Mouse (Mus musculus): Measurements from ENCODE around the gene Prl2c2.
A peak's percentile ranks its signal among the peaks of the same experiment; 100 is the strongest.
"Not testable (repeated sequence)": the region's sequence is repeated elsewhere in the genome, so short reads cannot be mapped to it uniquely, and the experiment has no call there.

Prl2c2 gene

GRCm38 (mm10) chr13:13005283-13005682 lies at the start of gene Prl2c2:
Gene Prl2c2 (minus strand): TSS chr13:13005383.
- not testable (repeated sequence) for DNase-seq (ENCODE audit: low read depth)

- peak; percentile 41 for DNase-seq (ENCODE audit: low read depth)
These were observed 20.7 kb upstream of the Prl2c2 start for GRCm38 (mm10) chr13:13025872-13026271.

GRCm38 (mm10) chr13:13013993-13014549 lies 8.9 kb upstream of the Prl2c2 start:
- peak; percentile 9 for DNase-seq (ENCODE audit: low read depth)

All from fibroblast of lung, adult 2 months (primary cell).